Mouse (Mus musculus): ENCODE results near the gene Acr.

Gene Acr

GRCm38 (mm10) chr15:89623626-89623959 is 55.5 kb downstream of the Acr start:
- DNase-seq, result peak; percentile 71 to 76

Measured in cerebellum, adult 18-20 months (tissue).